Mouse (Mus musculus): Measurements from ENCODE around the gene Gm436. TPM values are rescaled to one million over a fixed set of nuclear protein-coding genes. Genes with fewer than 3 reads are reported as not detected.

Gene Gm436
- polyA plus RNA-seq (2015; fragmentation: Nextera tagmentation; extraction: Ambion mirVana): not detected in 2 replicates

DNA sequence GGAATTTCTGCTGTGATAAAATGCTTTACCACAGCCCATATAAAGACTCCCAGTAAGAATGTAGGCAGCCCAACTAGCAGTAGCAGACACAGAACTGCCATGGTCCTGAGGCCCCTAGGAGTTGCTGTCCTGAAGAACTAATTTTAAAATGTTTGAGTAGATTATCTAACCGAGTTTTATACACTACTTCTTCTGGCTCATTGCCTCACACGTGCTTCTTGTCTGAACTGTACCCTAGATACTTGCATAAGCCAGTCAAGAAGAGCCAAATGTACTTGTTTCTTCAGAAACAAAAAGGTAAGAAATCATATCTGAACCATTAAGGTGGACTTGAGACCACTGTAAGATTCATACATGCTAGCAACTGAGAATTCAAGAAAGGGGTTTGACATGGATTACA, at the start of gene Gm436:
Gm436 (minus strand) TSS at position 101 of the 400 bp plus-strand sequence.
- no peaks in the 10 kb centered on the region for H3K36me3 ChIP-seq (ENCODE audit: control insufficient read depth, insufficient read depth)
- H3K4me3 ChIP-seq (ENCODE audit: low read length): no peak within 1 kb of the TSS
- 44% methylated on average over 2 of the region's 2 CpGs for WGBS
- no peak within 1 kb of the TSS for H3K9ac ChIP-seq (ENCODE audit: low read length)
- no peak within 1 kb of the TSS for H3K4me2 ChIP-seq (ENCODE audit: low read depth, low read length)
- H3K27ac ChIP-seq (ENCODE audit: low read length): no peak within 1 kb of the TSS
- ATAC-seq (replicated peaks; ENCODE audit: extremely low read depth, insufficient read depth, low FRiP score): no peak
- H3K9me3 ChIP-seq (replicated peaks; ENCODE audit: control insufficient read depth, low read length): peaks cover 9% of the 10 kb centered on the region; the same call in 1 of the 2 replicates
- no peaks in the 10 kb centered on the region for H3K27me3 ChIP-seq (ENCODE audit: control insufficient read depth, insufficient read depth, low read length)
- H3K4me1 ChIP-seq (ENCODE audit: control insufficient read depth, insufficient read depth, low read length): no peaks in the 10 kb centered on the region

DNA sequence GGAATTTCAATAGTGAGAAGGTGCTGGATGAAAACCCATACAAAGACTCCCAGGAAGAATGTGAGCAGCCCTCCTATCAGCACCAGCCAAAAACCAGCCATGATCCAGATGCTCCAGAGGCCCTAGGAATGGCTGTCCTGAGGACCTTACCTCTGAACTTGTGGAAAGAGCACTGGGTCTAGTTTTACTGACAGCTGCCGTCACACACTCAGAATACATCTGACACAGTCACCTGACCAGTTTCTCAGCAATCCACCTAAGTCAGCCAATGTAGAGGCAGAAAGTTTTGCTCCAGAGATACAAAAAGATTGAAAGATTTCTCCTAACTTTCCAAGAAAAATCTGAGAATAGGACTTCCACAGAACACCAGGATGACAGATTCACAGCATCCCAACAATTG, 35.1 kb upstream of the Gm436 start, which contains the start of gene Gm13178:
Gm13178 (minus strand) TSS at position 101 of the 400 bp plus-strand sequence.
- H3K4me1 ChIP-seq (ENCODE audit: control insufficient read depth, insufficient read depth, low read length): no peaks in the 10 kb centered on the region
- H3K36me3 ChIP-seq (ENCODE audit: control insufficient read depth, insufficient read depth): no peaks in the 10 kb centered on the region
- H3K4me2 ChIP-seq (ENCODE audit: low read depth, low read length): no peak within 1 kb of the TSS
- no peak within 1 kb of the TSS for H3K4me3 ChIP-seq (ENCODE audit: low read length)
- no peaks in the 10 kb centered on the region for H3K27me3 ChIP-seq (ENCODE audit: control insufficient read depth, insufficient read depth, low read length)
- H3K9ac ChIP-seq (ENCODE audit: low read length): no peak within 1 kb of the TSS
- H3K9me3 ChIP-seq (replicated peaks; ENCODE audit: control insufficient read depth, low read length): no peaks in the 10 kb centered on the region
- ATAC-seq (replicated peaks; ENCODE audit: extremely low read depth, insufficient read depth, low FRiP score): no peak
- 80% methylated on average over 1 of the region's 1 CpGs for WGBS
- no peak within 1 kb of the TSS for H3K27ac ChIP-seq (ENCODE audit: low read length)

GRCm38 (mm10) chr4:144719691-144720090, 33.5 kb upstream of the Gm436 start:
- H3K27me3 ChIP-seq (ENCODE audit: control insufficient read depth, insufficient read depth, low read length): no peaks in the 10 kb centered on the region
- 0 out of 2 replicates have a peak, but pooled peaks cover 2% of the 10 kb centered on the region for H3K9me3 ChIP-seq (replicated peaks; ENCODE audit: control insufficient read depth, low read length)
- no peak overlapping the region for H3K9ac ChIP-seq (ENCODE audit: low read length)
- H3K4me1 ChIP-seq (ENCODE audit: control insufficient read depth, insufficient read depth, low read length): no peaks in the 10 kb centered on the region
- no peak for ATAC-seq (replicated peaks; ENCODE audit: extremely low read depth, insufficient read depth, low FRiP score)
- no peak overlapping the region for H3K4me3 ChIP-seq (ENCODE audit: low read length)
- H3K27ac ChIP-seq (ENCODE audit: low read length): no peak overlapping the region
- WGBS: 68% methylated on average over 1 of the region's 1 CpGs
- H3K4me2 ChIP-seq (ENCODE audit: low read depth, low read length): no peak overlapping the region
- no peaks in the 10 kb centered on the region for H3K36me3 ChIP-seq (ENCODE audit: control insufficient read depth, insufficient read depth)

DNA sequence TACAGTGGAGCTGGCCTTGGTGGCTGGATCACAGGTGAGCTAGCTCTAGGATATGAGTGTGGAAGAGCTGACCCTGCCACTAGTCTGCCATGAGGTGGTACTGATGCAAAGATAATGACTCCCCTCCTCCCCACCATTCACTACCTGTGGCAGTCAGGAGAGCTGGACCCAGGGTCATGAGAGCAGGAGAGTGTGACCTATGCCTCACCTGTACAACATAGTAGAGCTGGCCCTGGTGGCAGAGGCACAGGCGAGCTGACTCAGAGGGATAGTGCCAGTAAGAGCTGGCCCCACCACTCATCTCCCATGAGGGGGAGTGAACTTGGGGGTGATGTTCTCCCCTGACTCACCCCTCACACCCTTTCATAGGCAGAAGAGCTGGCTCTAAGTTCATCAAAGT, 32.1 kb upstream of the Gm436 start:
- no peak overlapping the region for H3K4me2 ChIP-seq (ENCODE audit: low read depth, low read length)
- no peaks in the 10 kb centered on the region for H3K27me3 ChIP-seq (ENCODE audit: control insufficient read depth, insufficient read depth, low read length)
- no peak overlapping the region for H3K9ac ChIP-seq (ENCODE audit: low read length)
- H3K4me3 ChIP-seq (ENCODE audit: low read length): no peak overlapping the region
- WGBS: 67% methylated on average over 1 of the region's 1 CpGs
- 0 out of 2 replicates have a peak, but pooled peaks cover 2% of the 10 kb centered on the region for H3K9me3 ChIP-seq (replicated peaks; ENCODE audit: control insufficient read depth, low read length)
- ATAC-seq (replicated peaks; ENCODE audit: extremely low read depth, insufficient read depth, low FRiP score): no peak; the same call in 1 of the 2 replicates
- H3K27ac ChIP-seq (ENCODE audit: low read length): no peak overlapping the region
- no peaks in the 10 kb centered on the region for H3K4me1 ChIP-seq (ENCODE audit: control insufficient read depth, insufficient read depth, low read length)
- H3K36me3 ChIP-seq (ENCODE audit: control insufficient read depth, insufficient read depth): no peaks in the 10 kb centered on the region

GRCm38 (mm10) chr4:144638263-144638662, 47.9 kb downstream of the Gm436 start:
- H3K27ac ChIP-seq (ENCODE audit: low read length): no peak overlapping the region
- no peaks in the 10 kb centered on the region for H3K36me3 ChIP-seq (ENCODE audit: control insufficient read depth, insufficient read depth)
- H3K27me3 ChIP-seq (ENCODE audit: control insufficient read depth, insufficient read depth, low read length): no peaks in the 10 kb centered on the region
- no peak for ATAC-seq (replicated peaks; ENCODE audit: extremely low read depth, insufficient read depth, low FRiP score)
- H3K9me3 ChIP-seq (replicated peaks; ENCODE audit: control insufficient read depth, low read length): peaks cover 5% of the 10 kb centered on the region
- no peaks in the 10 kb centered on the region for H3K4me1 ChIP-seq (ENCODE audit: control insufficient read depth, insufficient read depth, low read length)
- H3K4me3 ChIP-seq (ENCODE audit: low read length): no peak overlapping the region
- H3K4me2 ChIP-seq (ENCODE audit: low read depth, low read length): no peak overlapping the region
- H3K9ac ChIP-seq (ENCODE audit: low read length): no peak overlapping the region

Other genes starting within 250 kb of the Gm436 start
- not detected in 2 replicates for gene 1700012P22Rik, start 247.6 kb downstream of the Gm436 start, polyA plus RNA-seq (2015; fragmentation: Nextera tagmentation; extraction: Ambion mirVana)
- gene Gm9944, start 233.1 kb downstream of the Gm436 start, polyA plus RNA-seq (2015; fragmentation: Nextera tagmentation; extraction: Ambion mirVana): not detected in 2 replicates
- not detected in 2 replicates for gene Aadacl3, start 222.6 kb downstream of the Gm436 start, polyA plus RNA-seq (2015; fragmentation: Nextera tagmentation; extraction: Ambion mirVana)
- not detected in 2 replicates for gene 9430007A20Rik, start 166.5 kb downstream of the Gm436 start, polyA plus RNA-seq (2015; fragmentation: Nextera tagmentation; extraction: Ambion mirVana)
- gene Gm13124, start 121.2 kb downstream of the Gm436 start, polyA plus RNA-seq (2015; fragmentation: Nextera tagmentation; extraction: Ambion mirVana): not detected in 2 replicates
- not detected in 2 replicates for gene Aadacl4, start 72.7 kb downstream of the Gm436 start, polyA plus RNA-seq (2015; fragmentation: Nextera tagmentation; extraction: Ambion mirVana)
- not detected in 2 replicates for gene Gm13178, start 35.0 kb upstream of the Gm436 start, polyA plus RNA-seq (2015; fragmentation: Nextera tagmentation; extraction: Ambion mirVana)
- not detected in 2 replicates for gene Gm438, start 100.2 kb upstream of the Gm436 start, polyA plus RNA-seq (2015; fragmentation: Nextera tagmentation; extraction: Ambion mirVana)
- gene Dhrs3, start 206.5 kb upstream of the Gm436 start, polyA plus RNA-seq (2015; fragmentation: Nextera tagmentation; extraction: Ambion mirVana): 36.8 and 37.0 TPM in 2 replicates

Measured in heart, embryonic 16.5 days (tissue).